Mouse (Mus musculus) thymus, postnatal 4 days (tissue): ENCODE measurements around the gene Kcnk3.

Source experiments
- DNase-seq: peaks from one replicate; pipeline ENCODE4 v3.0.0; 2021

Kcnk3 gene

GRCm38 (mm10) chr5:30587681-30588300 is at the start of gene Kcnk3:
TSS of gene Kcnk3 (plus strand) at chr5:30588170.
- peak; percentile 77 for DNase-seq

GRCm38 (mm10) chr5:30545698-30546097 is 42.3 kb upstream of the Kcnk3 start, which contains the start of gene Cib4:
TSS of gene Cib4 (minus strand) at chr5:30545836.
- DNase-seq: no peak

- no peak for DNase-seq
Observed at GRCm38 (mm10) chr5:30548681-30549080, 39.3 kb upstream of the Kcnk3 start.

- no peak for DNase-seq
Observed at GRCm38 (mm10) chr5:30550334-30551021, 37.5 kb upstream of the Kcnk3 start.

- no peak for DNase-seq
Observed at GRCm38 (mm10) chr5:30551022-30551638, 36.8 kb upstream of the Kcnk3 start.

GRCm38 (mm10) chr5:30552006-30552405 is 36.0 kb upstream of the Kcnk3 start:
- no peak for DNase-seq

- DNase-seq: no peak
Observed at GRCm38 (mm10) chr5:30553936-30554335, 34.0 kb upstream of the Kcnk3 start.

- no peak for DNase-seq
Observed at GRCm38 (mm10) chr5:30554981-30555380, 33.0 kb upstream of the Kcnk3 start.

GRCm38 (mm10) chr5:30556284-30556683 is 31.7 kb upstream of the Kcnk3 start:
- no peak for DNase-seq

- no peak for DNase-seq
Observed at GRCm38 (mm10) chr5:30559421-30559820, 28.5 kb upstream of the Kcnk3 start.

GRCm38 (mm10) chr5:30559986-30560493 is 27.9 kb upstream of the Kcnk3 start:
- DNase-seq: no peak

- DNase-seq: no peak
Observed at GRCm38 (mm10) chr5:30568479-30568878, 19.5 kb upstream of the Kcnk3 start.

- DNase-seq: no peak
Observed at GRCm38 (mm10) chr5:30571820-30572219, 16.1 kb upstream of the Kcnk3 start.

GRCm38 (mm10) chr5:30574367-30574766 is 13.6 kb upstream of the Kcnk3 start:
- DNase-seq: no peak

GRCm38 (mm10) chr5:30576233-30576632 is 11.7 kb upstream of the Kcnk3 start:
- no peak for DNase-seq

GRCm38 (mm10) chr5:30577251-30577650 is 10.7 kb upstream of the Kcnk3 start:
- no peak for DNase-seq

- no peak for DNase-seq
Observed at GRCm38 (mm10) chr5:30577654-30578310, 10.2 kb upstream of the Kcnk3 start.

GRCm38 (mm10) chr5:30578445-30579080 is 9.4 kb upstream of the Kcnk3 start:
- DNase-seq: no peak

GRCm38 (mm10) chr5:30580725-30581124 is 7.2 kb upstream of the Kcnk3 start:
- DNase-seq: no peak

- DNase-seq: no peak
Observed at GRCm38 (mm10) chr5:30582017-30582416, 6.0 kb upstream of the Kcnk3 start.

GRCm38 (mm10) chr5:30586616-30587015 is 1.4 kb upstream of the Kcnk3 start:
- DNase-seq: no peak

- no peak for DNase-seq
Observed at GRCm38 (mm10) chr5:30587101-30587500, 869 bp upstream of the Kcnk3 start.
